Mouse (Mus musculus) G1E (cell line): ENCODE measurements around the gene R3hcc1l. TPM values are rescaled to one million over a fixed set of nuclear protein-coding genes. Genes with fewer than 3 reads are reported as not detected.

Experiments
- ATAC-seq: 2 replicates; pipeline ENCODE4 v1.8.0; 2016; ENCODE audit warnings: mild to moderate bottlenecking; ENCODE audit not compliant: insufficient number of reproducible peaks, poor library complexity, low FRiP score, severe bottlenecking; ENCODE audit errors: extremely low read depth
- DNase-seq: peaks from one replicate; pipeline ENCODE4 v3.0.0; 2012; ENCODE audit warnings: low spot score
- H3K27me3 ChIP-seq: 2 replicates; pipeline ENCODE4 v1.6.1; 2012; ENCODE audit warnings: mild to moderate bottlenecking, low read length, inconsistent platforms; ENCODE audit not compliant: insufficient read depth
- H3K36me3 ChIP-seq: replicated peaks from 2 replicates; pipeline ENCODE3; 2012; ENCODE audit warnings: mild to moderate bottlenecking, inconsistent platforms
- H3K4me1 ChIP-seq: 2 replicates; pipeline ENCODE4 v1.6.1; 2012; ENCODE audit warnings: low read depth, low read length, inconsistent platforms, mixed read lengths; ENCODE audit not compliant: insufficient read depth
- H3K4me3 ChIP-seq: 2 replicates; pipeline ENCODE4 v1.5.1; 2012; ENCODE audit warnings: low read depth, mild to moderate bottlenecking, inconsistent platforms, low read length, moderate library complexity, mixed read lengths
- H3K9me3 ChIP-seq: replicated peaks from 2 replicates; pipeline ENCODE4 v1.6.1; 2012; ENCODE audit warnings: inconsistent platforms
- CTCF ChIP-seq: IDR thresholded peaks from 2 replicates; pipeline ENCODE4 v1.5.1; 2012; ENCODE audit warnings: low read depth, low read length, inconsistent platforms, mixed read lengths
- GATA1 ChIP-seq: IDR thresholded peaks from 2 replicates; pipeline ENCODE4 v1.6.1; 2012; ENCODE audit warnings: borderline replicate concordance, low read length, inconsistent platforms, mixed read lengths
- GATA2 ChIP-seq: IDR thresholded peaks from 2 replicates; pipeline ENCODE4 v1.6.1; 2012; ENCODE audit warnings: low read depth, low read length, inconsistent platforms, borderline replicate concordance
- POLR2AphosphoS5 ChIP-seq: IDR thresholded peaks from 2 replicates; pipeline ENCODE4 v1.6.1; 2012; ENCODE audit warnings: low read depth, low read length, inconsistent platforms; ENCODE audit not compliant: insufficient replicate concordance
- TAL1 ChIP-seq: conservative IDR thresholded peaks from 2 replicates; pipeline ENCODE4 v1.6.1; 2012; ENCODE audit warnings: low read depth, low read length, inconsistent platforms, mixed read lengths
- polyA plus RNA-seq: library from polyadenylated mRNA; stranded (reverse); fragments of >175 nt; gene quantifications from 2 replicates; pipeline ENCODE4 v1.2.3, GENCODE M21; 2012
- total RNA-seq, 2 experiments: library from RNA; stranded (forward) in 1 of 2; stranded (reverse) in 1 of 2; fragments of 200-1000 nt in 1 of 2; fragments of >200 nt in 1 of 2; fragmentation: Nextera tagmentation in 1 of 2; gene quantifications; 2 replicates each; pipeline ENCODE4 v1.2.3; 2014 to 2017

Gene R3hcc1l
- total and polyA plus RNA-seq, 3 experiments, result 1.3 to 46.5 (median 32.3) TPM

DNA sequence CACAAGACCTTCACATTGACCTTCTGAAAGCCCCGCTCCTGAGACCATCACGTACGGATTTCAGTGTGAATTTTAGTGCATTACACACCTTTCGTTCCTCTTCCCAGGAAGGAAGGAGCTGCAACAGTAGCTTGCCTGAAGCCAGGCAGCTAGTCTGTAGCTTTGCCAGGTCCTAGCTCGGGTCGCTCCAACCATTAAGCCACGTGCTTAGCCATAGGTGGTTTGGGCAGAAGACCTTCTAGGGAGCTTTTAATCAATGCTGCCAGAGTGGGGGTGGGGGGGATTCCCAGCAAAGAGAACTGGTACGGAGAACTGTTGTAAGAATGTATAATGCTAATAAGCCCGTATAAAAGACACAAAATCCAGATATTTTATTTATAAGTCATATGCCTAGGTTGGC is 121.7 kb downstream of the R3hcc1l start:
- H3K4me3 ChIP-seq, result no peak overlapping the region
- no peak for ATAC-seq
- no peak for TF ChIP-seq TAL1
- no peak for TF ChIP-seq POLR2AphosphoS5
- no peak for TF ChIP-seq GATA1
- TF ChIP-seq CTCF, result no peak
- no peak for TF ChIP-seq GATA2
- no peaks in the 10 kb centered on the region for H3K4me1 ChIP-seq
- no peaks in the 10 kb centered on the region for H3K9me3 ChIP-seq
- DNase-seq, result no peak
- H3K27me3 ChIP-seq, result peaks cover 2% of the 10 kb centered on the region; the same call in 1 of the 2 replicates
- H3K36me3 ChIP-seq, result no peaks in the 10 kb centered on the region

Other genes starting within 250 kb of the R3hcc1l start
- gene Crtac1, start 87.0 kb upstream of the R3hcc1l start, total RNA-seq (2014; fragmentation: Nextera tagmentation), result not detected in 2 replicates
- gene Crtac1, start 87.0 kb upstream of the R3hcc1l start, total RNA-seq (2017), result not detected in 2 replicates
- not detected in 2 replicates for gene Crtac1, start 87.0 kb upstream of the R3hcc1l start, polyA plus RNA-seq
- not detected in 2 replicates for gene Loxl4, start 94.1 kb downstream of the R3hcc1l start, total RNA-seq (2014; fragmentation: Nextera tagmentation)
- not detected in 2 replicates for gene Loxl4, start 94.1 kb downstream of the R3hcc1l start, total RNA-seq (2017)
- gene Loxl4, start 94.1 kb downstream of the R3hcc1l start, polyA plus RNA-seq, result not detected in 2 replicates
- gene Pyroxd2, start 234.0 kb downstream of the R3hcc1l start, total RNA-seq (2014; fragmentation: Nextera tagmentation), result 27.5 and 29.8 TPM in 2 replicates
- 8.1 and 10.6 TPM in 2 replicates for gene Pyroxd2, start 234.0 kb downstream of the R3hcc1l start, total RNA-seq (2017)
- 4.7 and 7.6 TPM in 2 replicates for gene Pyroxd2, start 234.0 kb downstream of the R3hcc1l start, polyA plus RNA-seq